Mouse (Mus musculus): ENCODE results near the gene Mrpl4. TPM values are rescaled to one million over a fixed set of nuclear protein-coding genes. Genes with fewer than 3 reads are reported as not detected.

Gene Mrpl4
- total and polyA plus RNA-seq, 3 experiments = 42.1 to 103 (median 94.8) TPM

DNA sequence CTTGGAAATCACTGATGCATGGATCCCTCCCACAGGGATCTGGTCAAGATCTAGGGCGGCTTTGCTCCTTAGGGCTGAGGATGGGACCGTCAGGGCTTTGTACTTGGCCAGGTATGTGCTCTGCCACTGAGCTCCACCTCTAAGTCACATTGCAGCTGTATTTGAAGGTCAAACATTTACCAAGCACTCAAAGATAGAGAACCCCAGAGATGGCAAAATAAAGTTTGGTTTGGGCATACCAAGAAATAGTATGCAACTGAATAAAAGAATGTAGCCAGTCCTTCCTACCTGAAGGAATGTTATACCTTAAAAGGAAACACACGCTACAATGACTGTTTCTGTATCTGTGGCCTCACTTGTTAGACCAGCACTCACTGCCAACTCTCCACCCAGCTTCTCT, 18.8 kb downstream of the Mrpl4 start:
- H3K27ac ChIP-seq (ENCODE audit: insufficient read depth, low read depth) = no peak overlapping the region
- H3K36me3 ChIP-seq (replicated peaks in 1 of 2; ENCODE audit: control insufficient read depth in 1 of 2, insufficient read depth in 1 of 2, low read length in 1 of 2) = peaks cover 61 to 83% of the 10 kb centered on the region in 2 experiments
- peaks cover 19 to 50% of the 10 kb centered on the region in 2 experiments for H3K4me1 ChIP-seq (ENCODE audit: control insufficient read depth in 1 of 2, insufficient read depth in 2 of 2)
- no peaks in the 10 kb centered on the region for H3K27me3 ChIP-seq (replicated peaks)
- dilution Hi-C loops (cut with MboI; ENCODE audit: extremely low pct_ligation_motif_present, extremely low pct_unique_long_range_greater_than_20kb, low sequenced_read_pairs) = no loop called here
- H3K79me2 ChIP-seq (replicated peaks; ENCODE audit: control insufficient read depth, extremely low read depth, insufficient read depth, poor library complexity, severe bottlenecking) = peaks cover 82% of the 10 kb centered on the region
- H3K9ac ChIP-seq (ENCODE audit: insufficient read depth, low read depth) = no peak overlapping the region
- TF ChIP-seq MAFK (IDR thresholded peaks at IDR 0.05; ENCODE audit: insufficient replicate concordance, low read length) (no peak), POLR2AphosphoS2 (IDR thresholded peaks at IDR 0.05; ENCODE audit: low read depth, low read length) (0 out of 2 replicates have a peak, but pooled peaks have one; percentile 8)
- no peak for DNase-seq (ENCODE audit: extremely low read depth)
- H3K4me2 ChIP-seq (ENCODE audit: insufficient read depth, low read depth, poor library complexity, severe bottlenecking) = no peak overlapping the region
- no peak overlapping the region for H3K4me3 ChIP-seq (replicated peaks in 1 of 3; ENCODE audit: low read depth in 2 of 3, low read length in 2 of 3, poor library complexity in 1 of 3)
- in situ Hi-C loops (cut with MboI; ENCODE audit: low pct_ligation_motif_present, low pct_unique_long_range_greater_than_20kb, low sequenced_read_pairs) = no loop called here
- H3K9me3 ChIP-seq (replicated peaks; ENCODE audit: low read length) = no peaks in the 10 kb centered on the region

DNA sequence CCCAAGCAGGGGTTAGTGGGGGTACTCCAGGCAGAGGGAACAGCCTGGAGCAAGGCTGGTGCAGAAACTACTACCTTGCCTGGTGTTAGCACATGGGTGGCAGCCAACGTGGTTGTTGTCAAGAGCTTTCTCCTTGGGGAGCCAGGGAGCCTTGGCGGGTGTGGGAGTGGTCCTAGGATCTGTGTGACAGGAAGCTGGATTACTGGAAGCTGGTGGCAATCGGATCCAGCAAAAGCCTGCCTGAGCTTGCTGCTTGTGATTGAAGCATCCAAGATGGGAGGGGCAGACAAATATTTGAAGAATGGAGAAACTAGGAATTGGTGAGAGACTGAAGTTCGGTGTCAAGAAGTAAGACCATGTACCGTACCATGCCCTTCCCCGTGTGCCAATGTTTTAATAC, 19.8 kb downstream of the Mrpl4 start:
- Histone ChIP-seq H3K79me2 (replicated peaks; ENCODE audit: control insufficient read depth, extremely low read depth, insufficient read depth, poor library complexity, severe bottlenecking) (peaks cover 76% of the 10 kb centered on the region), H3K27ac (ENCODE audit: insufficient read depth, low read depth) (no peak overlapping the region), H3K36me3 (replicated peaks in 1 of 2; ENCODE audit: control insufficient read depth in 1 of 2, insufficient read depth in 1 of 2, low read length in 1 of 2) (peaks cover 70 to 90% of the 10 kb centered on the region in 2 experiments), H3K4me1 (ENCODE audit: control insufficient read depth in 1 of 2, insufficient read depth in 2 of 2) (peaks cover 20 to 52% of the 10 kb centered on the region in 2 experiments), H3K9ac (ENCODE audit: insufficient read depth, low read depth) (no peak overlapping the region), H3K4me3 (replicated peaks in 1 of 3; ENCODE audit: low read depth in 2 of 3, low read length in 2 of 3, poor library complexity in 1 of 3) (no peak overlapping the region), H3K4me2 (ENCODE audit: insufficient read depth, low read depth, poor library complexity, severe bottlenecking) (no peak overlapping the region), H3K27me3 (replicated peaks) (no peaks in the 10 kb centered on the region), H3K9me3 (replicated peaks; ENCODE audit: low read length) (no peaks in the 10 kb centered on the region)
- DNase-seq (ENCODE audit: extremely low read depth) = no peak
- dilution Hi-C loops (cut with MboI; ENCODE audit: extremely low pct_ligation_motif_present, extremely low pct_unique_long_range_greater_than_20kb, low sequenced_read_pairs) (no loop called here), in situ Hi-C loops (cut with MboI; ENCODE audit: low pct_ligation_motif_present, low pct_unique_long_range_greater_than_20kb, low sequenced_read_pairs) (no loop called here)
- TF ChIP-seq USF1 (IDR thresholded peaks at IDR 0.05; ENCODE audit: low read depth, low read length) (no peak), UBTF (IDR thresholded peaks at IDR 0.05; ENCODE audit: low read depth, low read length) (no peak), E2F4 (IDR thresholded peaks at IDR 0.05; ENCODE audit: insufficient replicate concordance, low read depth, low read length) (no peak)

DNA sequence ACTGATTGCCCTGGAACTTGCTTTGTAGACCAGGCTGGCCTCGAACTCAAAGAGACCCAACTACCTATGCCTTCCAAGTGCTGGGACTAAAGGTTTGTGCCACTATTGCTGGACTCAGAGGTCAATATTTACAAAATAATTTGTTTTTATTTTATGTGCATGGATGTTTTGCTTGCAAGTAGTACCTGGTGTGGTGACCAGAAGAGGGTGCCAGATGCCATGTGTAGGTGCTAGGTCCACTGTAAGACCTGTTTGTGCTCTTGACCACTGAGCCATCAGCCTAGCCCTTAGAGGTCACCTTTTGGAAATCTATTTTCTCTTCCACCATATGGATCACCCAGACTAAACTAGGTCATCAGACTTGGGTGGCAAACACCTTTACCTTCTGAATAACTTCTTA, 20.2 kb downstream of the Mrpl4 start:
- dilution Hi-C loops (cut with MboI; ENCODE audit: extremely low pct_ligation_motif_present, extremely low pct_unique_long_range_greater_than_20kb, low sequenced_read_pairs) = no loop called here
- H3K27ac ChIP-seq (ENCODE audit: insufficient read depth, low read depth) = no peak overlapping the region
- no peaks in the 10 kb centered on the region for H3K9me3 ChIP-seq (replicated peaks; ENCODE audit: low read length)
- TF ChIP-seq TBP (conservative IDR thresholded peaks at IDR 0.05; ENCODE audit: low read depth, low read length) (no peak), CTCF (conservative IDR thresholded peaks at IDR 0.05 in 1 of 2, IDR thresholded peaks at IDR 0.05 in 1 of 2; ENCODE audit: low read depth in 2 of 2, low read length in 2 of 2) (peak in 1 of 2 experiments; percentile 40; a peak in 2 of 4 replicates), RAD21 (IDR thresholded peaks at IDR 0.05; ENCODE audit: low read depth, low read length) (peak; percentile 15)
- in situ Hi-C loops (cut with MboI; ENCODE audit: low pct_ligation_motif_present, low pct_unique_long_range_greater_than_20kb, low sequenced_read_pairs) = no loop called here
- peaks cover 72 to 90% of the 10 kb centered on the region in 2 experiments for H3K36me3 ChIP-seq (replicated peaks in 1 of 2; ENCODE audit: control insufficient read depth in 1 of 2, insufficient read depth in 1 of 2, low read length in 1 of 2)
- peaks cover 72% of the 10 kb centered on the region for H3K79me2 ChIP-seq (replicated peaks; ENCODE audit: control insufficient read depth, extremely low read depth, insufficient read depth, poor library complexity, severe bottlenecking)
- no peak overlapping the region for H3K4me3 ChIP-seq (replicated peaks in 1 of 3; ENCODE audit: low read depth in 2 of 3, low read length in 2 of 3, poor library complexity in 1 of 3)
- DNase-seq (ENCODE audit: extremely low read depth) = no peak
- no peak overlapping the region for H3K4me2 ChIP-seq (ENCODE audit: insufficient read depth, low read depth, poor library complexity, severe bottlenecking)
- H3K4me1 ChIP-seq (ENCODE audit: control insufficient read depth in 1 of 2, insufficient read depth in 2 of 2) = peaks cover 22 to 57% of the 10 kb centered on the region in 2 experiments
- no peaks in the 10 kb centered on the region for H3K27me3 ChIP-seq (replicated peaks)
- no peak overlapping the region for H3K9ac ChIP-seq (ENCODE audit: insufficient read depth, low read depth)
